Mouse (Mus musculus) spleen, postnatal 36 days (tissue): ENCODE data around the gene Med20.
"Not testable (repeated sequence)": the region's sequence is repeated elsewhere in the genome, so short reads cannot be mapped to it uniquely, and the experiment has no call there.

Experiments
- DNase-seq, 2 experiments: peaks; one replicate each; pipeline ENCODE4 v3.0.0; 2022; ENCODE audit warnings: low spot score in 2 of 2, mixed read lengths in 1 of 2

The Med20 gene

DNA sequence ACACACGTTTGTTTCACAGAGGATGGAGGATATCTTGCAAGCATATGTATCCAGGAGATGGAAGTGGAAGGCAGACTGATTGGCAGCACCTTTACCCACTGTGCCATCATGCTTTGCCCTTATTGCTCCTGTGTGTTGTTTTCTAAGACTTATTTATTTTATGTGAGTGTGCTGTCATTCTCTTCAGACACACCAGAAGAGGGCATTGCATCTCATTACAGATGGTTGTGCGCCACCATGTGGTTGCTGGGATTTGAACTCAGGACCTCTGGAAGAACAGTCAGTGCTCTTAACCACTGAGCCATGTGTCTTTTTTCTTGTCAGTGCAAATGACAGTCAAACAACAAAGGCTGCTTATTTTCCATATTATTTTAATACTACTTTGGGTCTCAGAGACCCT, 16.4 kb downstream of the Med20 start:
- no peak for DNase-seq

DNA sequence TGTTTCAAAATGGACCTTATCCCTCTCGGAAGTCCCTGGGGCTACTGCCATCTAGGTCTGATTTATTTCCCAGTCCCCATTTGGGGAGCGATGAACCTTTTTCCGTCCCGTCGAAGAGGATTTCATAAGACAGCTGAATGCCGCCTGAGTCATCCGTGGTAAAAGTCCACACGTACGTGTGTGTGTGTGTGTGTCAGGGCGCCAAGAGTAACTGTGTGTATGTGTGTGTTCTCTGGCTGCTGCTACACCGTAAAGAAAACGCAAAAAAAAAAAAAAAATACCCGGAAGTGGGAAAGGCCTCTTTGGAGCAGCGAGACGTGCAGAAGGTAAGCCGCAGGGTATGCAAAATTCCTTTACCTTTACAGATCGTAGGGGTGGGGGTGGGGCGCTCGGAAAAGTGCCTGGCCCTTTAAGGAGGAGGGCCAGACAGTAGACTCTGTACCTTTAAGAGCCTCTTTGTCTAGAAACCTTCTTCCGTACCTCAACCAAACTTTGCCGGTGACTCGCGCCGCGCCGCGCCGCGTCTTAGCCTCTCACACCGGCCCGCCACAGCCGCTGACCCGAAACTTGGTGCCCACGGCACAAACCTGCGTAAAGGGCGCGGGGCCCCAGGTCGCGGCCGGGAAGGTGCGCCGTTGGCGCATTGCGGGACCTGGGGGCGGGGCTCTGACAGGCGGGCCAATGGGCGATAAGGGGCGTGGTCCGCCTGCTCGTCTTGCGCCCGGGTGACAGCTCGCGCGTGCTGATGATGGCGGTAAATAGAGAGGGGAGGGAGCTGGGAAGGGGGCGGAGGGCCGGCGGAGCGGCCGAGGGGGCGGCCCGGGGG, 17.7 kb downstream of the Med20 start:
- DNase-seq: peak; percentile 93 to 94

DNA sequence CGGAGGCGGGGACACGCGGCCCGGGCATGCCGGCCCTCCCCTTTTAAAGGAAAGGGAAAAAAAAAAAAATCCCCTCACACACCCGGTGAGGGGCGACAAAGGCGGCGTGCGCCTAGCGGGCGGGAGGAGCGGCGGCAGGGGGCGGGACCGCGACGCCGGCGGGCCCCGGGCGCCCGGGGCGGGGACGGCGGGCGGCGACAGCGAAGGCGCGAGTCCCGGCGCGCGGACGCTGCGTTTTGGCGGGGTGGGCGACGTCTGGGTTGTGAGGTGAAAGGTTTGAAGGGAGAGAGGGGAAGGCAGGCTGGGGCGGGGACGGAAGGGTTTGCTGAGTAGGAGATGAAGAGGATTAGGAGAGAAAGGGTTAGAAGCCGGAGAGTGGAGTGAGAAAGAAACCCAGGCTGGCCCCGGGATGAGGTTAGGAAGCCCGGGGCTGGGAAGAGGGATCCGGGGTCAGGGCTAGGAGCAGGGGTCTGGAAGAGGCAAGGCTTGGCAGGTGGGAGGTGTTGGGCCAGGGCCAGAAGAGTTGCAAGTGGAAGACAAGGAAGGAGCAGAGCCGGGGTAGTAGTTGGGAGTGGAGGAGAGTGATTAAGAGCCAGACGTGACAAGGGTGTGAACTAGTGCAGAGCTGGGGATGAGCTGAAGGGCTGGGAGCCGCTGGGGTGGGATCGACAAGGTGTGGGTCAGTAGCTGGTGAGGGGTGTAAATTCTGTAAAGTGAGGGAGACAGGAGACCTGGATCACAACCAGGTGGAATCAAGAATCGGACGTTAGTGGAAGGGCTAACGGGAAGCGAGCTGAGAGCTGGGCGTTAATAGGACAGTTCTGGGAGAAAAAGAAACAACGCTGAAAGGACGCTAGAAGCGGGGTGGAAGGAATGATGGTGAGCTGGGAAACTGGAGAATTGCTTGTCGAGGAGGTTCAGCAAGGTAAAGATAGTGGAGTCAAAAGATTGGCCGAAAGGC, 18.6 kb downstream of the Med20 start:
- DNase-seq: peak; percentile 19 to 36

DNA sequence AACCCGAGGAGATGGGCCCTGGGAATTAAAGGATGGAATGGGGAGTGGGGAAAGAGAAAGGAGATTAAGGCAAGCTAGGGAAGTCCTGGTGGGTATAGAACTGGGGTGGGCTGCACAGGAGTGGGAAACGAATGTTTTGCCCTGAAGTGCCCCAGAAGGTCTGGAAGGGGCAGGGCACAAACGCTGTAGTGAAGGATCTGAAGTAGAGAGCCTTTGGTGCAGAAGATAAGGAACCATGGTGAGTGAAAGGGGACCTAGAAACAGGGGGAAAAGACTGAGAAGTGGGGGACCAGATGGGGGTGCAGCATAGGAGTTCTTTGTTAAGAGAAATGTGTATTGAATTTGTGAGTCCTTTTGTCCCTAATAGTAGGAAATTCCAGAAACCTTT, 19.3 kb downstream of the Med20 start, which contains the start of gene Usp49:
TSS of gene Usp49 (plus strand) at position 13 of the 388 bp plus-strand sequence.
- no peak for DNase-seq

DNA sequence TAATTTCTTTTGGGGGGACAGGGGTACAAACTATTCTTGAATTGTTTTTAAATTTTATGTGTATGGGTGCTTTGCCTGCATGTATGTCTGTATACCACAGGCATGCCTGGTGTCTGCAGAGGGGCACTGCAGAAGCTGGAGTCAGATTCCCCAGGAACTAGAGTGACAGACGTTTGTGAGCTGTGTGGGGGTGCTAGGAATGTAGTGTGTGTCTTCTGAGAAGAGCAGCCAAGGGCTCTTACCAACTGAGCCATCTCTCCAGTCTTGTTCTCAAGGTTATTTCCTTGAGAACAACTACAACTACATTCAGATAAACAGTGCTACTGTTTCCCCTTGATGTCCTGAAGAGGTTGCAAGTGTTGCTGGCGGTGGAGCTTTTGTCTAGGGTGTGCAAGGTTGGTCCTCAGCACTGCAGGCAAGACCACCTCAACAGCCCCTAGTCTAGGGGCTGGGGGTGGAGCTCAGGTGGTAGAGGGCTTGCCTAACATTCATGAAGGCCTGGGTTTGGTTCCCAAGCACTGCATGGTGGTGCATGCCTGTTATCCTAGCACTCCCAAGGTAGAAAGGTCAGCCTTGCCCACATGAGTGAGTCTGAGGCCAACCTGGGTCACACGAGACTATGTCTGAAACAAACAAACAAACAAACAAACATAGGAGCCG, 20.9 kb downstream of the Med20 start:
- DNase-seq: no peak

DNA sequence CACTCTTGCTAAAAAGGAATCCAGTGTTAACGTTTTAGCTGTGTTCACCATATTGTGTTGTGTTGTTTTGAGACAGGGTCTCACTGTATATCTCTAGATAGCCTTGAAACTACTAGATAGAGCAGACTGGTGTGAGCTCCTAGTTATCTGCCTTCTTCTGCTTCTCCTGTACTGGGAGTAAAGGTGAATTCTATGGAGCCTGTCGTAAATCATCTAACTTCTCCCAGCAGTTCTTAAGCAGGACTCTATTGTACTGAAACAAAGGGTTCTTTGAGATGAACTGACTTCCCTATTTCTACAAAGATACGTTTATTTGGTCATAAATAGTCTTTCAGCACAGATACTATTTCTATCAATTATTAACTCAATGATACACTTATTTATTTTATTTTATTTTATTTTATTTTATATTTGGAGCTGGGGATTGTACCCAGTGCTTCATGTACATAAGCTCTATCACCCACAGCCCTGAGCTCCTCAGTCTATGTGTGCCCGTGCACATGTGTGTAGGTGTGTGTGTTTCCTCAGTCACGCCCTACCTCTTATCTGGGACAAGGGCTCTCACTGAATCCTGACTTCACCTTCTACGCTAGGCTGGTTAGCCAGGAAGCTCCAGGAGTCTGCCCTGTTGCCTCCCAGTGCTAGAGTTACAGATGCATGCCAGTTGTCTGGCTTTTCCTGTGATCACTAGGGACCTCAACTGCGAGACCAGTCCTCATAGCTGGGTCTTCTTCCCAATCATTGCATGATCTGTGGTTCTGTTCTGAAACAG, 22.8 kb downstream of the Med20 start:
- no peak for DNase-seq

DNA sequence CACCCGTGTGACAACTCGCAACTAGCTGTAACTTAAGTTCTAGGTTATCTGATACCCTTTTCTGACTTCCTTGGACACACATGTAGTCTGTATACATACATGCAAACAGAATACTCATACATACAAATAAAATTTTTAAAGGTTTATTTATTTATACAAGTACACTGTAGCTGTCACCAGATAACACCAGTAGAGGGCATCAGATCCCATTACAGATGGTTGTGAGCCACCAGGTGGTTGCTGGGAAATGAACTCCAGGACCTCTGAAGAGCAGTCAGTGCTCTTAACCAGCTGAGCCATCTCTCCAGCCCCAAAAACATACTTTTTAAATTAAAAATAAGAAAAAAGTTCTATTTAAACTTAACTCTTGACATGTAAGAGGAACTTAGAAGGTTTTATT, 31.6 kb downstream of the Med20 start:
- DNase-seq: no peak

DNA sequence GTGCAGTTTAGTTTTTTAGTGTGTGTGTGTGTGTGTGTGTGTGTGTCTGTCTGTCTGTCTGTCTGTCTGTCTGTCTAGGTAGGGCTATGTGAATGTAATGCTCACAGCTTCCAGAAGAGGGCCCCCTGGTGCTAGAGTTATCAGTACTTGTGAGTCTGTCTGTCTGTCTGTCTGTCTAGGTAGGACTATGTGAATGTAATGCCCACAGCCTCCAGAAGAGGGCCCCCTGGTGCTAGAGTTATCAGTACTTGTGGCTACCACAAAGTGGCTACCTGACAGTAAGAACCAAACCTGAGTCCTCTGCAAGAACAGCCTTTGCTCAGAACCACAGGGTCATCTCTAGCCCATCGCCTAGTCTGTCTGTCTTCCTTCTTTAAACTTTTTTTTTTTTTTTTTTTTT, 35.3 kb downstream of the Med20 start:
- DNase-seq: peak; percentile 43 to 61

DNA sequence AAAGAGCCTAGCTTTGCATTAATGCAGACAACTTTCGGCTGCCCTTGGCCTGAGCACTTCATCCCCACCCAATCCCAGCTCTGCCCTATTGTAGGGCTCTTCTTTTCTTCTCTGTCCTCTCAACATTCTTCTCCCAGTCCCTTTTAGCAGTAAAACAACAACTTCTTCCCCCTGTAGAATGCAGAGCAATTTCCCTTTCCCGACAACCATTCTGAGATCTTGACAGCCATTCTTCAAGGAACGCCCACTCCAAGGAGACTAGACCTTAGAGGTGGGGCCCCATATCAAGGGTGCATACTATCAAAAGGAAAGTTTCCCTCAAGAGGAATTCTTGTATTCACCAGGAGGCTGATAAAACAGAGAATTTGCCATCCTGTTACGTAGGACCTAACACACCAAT, 37.6 kb downstream of the Med20 start:
- DNase-seq: no peak

DNA sequence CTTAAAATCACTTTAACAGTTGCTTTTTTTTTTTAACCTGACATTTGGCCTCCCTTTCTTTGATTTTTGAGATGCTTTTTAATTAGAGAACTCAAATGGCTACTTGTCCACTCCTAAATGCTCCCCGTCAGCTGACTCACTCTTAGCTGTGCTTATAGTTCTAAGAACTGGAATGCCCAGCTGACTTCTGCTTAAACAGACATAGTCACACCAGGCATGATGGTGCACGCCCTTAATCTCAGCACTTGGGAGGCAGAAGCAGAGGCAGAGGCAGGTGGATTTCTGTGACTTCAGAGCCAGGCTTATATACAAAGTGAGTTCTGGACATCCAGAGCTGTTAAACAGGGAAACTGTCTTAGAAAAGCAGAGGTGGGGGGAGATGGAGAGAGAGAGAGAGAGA, 40.6 kb downstream of the Med20 start:
- DNase-seq: no peak

DNA sequence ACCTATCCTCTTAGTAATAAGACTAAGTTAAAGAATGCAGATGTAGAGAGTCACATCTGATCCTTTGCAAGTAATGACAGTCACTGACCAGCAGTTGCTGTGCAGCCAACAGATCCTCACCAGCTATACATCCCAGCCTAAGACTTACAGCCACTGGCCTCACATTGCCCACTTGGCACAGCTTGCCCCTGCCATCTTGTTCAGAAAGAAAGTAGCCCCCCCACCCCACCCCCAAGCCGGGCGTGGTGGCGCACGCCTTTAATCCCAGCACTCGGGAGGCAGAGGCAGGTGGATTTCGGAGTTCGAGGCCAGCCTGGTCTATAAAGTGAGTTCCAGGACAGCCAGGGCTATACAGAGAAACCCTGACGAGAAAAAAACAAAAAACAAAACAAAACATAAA, 43.0 kb downstream of the Med20 start:
- DNase-seq: not testable (repeated sequence)

DNA sequence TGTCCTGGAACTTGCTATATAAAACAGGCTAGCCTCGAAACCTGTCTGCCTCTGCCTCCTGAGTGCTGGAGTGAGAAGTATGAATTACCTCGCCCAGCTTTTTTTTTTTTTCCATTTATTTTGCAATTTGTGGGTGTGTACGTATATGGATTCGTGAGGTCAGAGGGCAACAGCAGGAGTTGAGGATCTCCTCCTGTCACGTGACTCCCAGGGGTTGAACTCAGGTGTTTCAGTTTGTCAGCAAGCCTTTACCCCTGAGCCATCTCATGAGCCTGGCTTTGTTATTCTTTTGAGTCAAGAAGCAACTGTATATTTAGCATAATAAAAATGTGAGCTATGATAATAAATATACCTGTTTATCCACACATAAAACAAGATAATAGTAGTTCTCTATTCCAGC, 44.3 kb downstream of the Med20 start:
- no peak for DNase-seq

DNA sequence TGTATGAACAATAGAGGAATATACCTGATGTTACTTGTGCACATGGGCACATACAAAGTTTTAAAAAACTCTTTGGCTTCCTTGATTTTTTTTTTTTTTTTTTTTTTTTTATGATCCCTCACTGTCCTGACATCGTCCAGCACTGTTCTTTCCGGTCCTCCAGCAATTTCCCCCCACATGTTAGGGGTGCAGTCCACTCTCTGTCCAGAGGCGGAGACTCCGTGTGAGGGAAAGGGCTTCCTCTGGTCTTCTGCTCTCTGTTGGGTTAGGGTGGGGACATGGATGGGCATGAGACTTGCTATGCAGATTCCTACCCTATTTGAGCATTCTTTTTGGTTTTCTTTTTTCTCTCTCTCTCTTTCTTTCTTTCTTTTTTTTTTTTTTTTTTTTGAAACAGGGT, 46.5 kb downstream of the Med20 start:
- no peak for DNase-seq

DNA sequence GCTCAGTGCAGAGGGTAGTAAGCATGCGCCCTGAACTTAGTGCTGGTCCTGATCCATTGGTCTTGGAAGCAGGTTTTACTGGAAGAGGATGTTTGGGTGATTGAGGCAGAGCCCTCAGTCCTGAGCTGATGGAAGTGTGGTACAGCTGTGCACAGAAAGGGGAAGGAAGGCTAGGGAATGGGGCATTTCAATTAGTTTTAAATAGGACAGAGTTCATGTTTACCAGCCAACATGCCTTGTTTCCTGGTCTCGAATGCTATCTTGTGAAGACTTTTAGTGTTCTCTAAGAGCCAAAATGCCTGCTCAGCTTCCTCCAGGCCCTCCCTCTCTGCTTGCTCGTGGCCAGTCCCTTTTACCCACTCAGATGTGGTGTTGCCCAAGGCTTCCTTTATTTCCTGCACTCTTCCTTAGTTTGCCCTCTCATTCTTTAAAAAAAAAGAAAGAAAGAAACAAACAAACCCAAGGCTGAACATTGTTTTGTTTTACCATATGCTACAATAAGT, 47.4 kb downstream of the Med20 start:
- no peak for DNase-seq

DNA sequence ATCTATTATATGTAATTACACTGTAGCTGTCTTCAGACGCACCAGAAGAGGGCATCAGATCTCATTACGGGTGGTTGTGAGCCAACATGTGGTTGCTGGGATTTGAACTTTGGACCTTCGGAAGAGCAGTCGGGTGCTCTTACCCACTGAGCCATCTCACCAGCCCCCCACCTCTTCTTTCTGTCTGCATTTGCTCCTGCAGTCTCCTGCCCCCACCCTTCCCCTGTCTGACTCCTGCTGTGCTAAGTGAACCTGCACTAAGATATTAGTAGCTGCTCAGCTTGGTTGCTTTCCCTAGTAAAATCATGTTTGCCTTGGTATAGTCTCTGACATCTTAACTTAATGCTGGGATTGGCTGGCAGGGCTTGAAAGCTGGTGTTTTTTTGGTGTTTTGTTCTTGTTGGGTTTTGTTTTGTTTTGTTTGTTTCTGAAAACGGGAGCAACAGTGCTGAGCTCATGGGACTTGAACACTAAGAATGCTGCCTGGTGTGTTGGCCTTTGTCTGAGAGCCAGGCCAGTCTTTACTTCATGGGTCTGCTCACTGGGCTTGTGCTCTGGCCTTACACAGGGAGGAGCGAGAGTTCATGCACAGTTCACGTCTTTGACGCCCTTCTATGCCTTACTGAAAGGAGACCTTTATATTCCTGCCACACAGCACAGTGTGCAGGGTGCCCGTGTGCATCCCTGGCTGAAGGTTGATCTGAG, 51.8 kb downstream of the Med20 start:
- DNase-seq: no peak

DNA sequence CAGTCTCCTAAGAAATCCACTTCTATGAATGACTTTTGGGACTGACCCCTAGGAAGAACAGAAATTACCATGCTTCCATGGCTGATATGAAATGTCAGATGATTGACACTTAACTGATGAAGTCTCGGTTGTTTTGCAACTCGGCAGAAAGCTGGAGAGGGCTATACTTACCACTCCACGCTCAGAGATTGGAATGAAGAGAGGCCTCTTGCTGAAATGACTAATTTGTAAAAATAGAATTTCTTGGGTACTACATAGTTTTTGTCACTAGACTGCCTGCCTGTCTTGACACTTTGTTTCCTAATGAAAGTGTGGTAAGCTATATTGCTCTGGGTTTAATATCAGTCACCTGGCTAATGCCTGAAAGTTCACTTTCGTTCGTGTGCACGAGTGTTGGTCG, 53.1 kb downstream of the Med20 start:
- no peak for DNase-seq

DNA sequence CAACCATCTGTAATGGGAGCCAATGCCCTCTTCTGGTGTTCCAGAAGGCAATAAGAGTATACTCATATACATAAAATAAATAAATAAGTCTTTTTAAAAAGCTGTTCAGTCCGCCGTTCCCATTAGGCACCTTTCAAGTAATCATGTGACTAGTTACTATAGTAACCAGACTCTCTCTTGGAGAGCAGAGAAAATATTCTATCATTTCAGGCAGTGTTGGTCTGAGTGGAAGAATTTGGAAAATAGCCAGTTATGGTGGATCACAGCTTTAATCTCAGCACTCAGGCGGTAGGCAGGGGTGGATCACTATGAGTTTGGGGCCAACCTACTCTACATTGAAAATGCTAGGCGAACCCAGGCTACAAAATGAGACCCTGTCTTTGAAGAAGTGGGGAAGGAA, 57.8 kb downstream of the Med20 start:
- no peak for DNase-seq

DNA sequence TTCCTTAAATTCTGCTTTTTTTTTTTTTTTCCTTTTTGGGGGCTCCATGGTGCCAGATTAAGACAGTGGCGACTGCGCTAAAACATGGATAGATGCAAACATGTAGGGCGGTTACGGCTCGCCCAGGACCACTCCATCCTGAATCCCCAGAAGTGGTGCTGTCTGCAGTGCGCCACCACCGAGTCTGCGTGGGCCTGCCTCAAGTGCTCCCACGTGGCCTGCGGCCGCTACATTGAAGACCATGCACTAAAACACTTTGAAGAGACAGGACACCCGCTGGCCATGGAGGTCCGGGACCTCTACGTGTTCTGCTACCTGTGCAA, 60.6 kb downstream of the Med20 start:
- DNase-seq: no peak

DNA sequence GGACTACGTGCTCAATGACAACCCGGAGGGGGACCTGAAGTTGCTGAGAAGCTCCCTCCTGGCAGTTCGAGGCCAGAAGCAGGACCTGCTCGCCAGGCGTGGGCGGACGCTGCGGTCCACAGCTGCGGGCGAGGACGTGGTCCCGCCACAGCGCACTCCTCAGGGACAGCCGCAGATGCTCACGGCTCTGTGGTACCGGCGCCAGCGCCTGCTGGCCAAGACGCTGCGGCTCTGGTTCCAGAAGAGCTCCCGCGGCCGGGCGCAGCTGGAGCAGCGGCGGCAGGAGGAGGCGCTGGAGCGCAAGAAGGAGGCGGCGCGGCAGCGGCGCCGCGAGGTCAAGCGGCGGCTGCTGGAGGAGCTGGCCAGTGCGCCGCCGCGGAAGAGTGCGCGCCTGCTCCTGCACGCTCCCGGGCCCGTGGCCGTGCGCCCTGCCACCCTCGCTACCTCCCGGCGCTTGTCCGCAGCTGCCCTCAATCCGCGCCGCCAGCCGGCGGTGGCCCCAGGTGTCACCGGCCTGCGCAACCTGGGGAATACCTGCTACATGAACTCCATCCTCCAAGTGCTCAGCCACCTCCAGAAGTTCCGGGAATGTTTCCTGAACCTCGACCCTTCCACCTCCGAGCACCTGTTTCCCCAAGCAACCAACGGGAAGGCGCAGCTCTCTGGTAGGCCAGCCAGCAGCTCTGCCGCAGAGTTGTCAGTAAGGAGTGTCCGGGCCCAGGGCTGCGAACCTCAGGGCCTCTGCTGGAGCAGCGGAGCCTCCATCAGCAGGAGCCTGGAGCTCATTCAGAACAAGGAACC, 61.1 kb downstream of the Med20 start:
- no peak for DNase-seq
